Mouse (Mus musculus) lung, postnatal 36 days (tissue): ENCODE measurements at regions not wholly inside any gene's neighbourhood (a gene's known extent, or its start where the extent isn't known, plus 50 kb on each side); places are given as distances from the start of the nearest gene placed in this dataset.
"Not testable (repeated sequence)": the region's sequence is repeated elsewhere in the genome, so short reads cannot be mapped to it uniquely, and the experiment has no call there.

Experiments used
- DNase-seq: peaks from one replicate; pipeline ENCODE4 v3.0.0; 2022; ENCODE audit warnings: mixed read lengths

DNA sequence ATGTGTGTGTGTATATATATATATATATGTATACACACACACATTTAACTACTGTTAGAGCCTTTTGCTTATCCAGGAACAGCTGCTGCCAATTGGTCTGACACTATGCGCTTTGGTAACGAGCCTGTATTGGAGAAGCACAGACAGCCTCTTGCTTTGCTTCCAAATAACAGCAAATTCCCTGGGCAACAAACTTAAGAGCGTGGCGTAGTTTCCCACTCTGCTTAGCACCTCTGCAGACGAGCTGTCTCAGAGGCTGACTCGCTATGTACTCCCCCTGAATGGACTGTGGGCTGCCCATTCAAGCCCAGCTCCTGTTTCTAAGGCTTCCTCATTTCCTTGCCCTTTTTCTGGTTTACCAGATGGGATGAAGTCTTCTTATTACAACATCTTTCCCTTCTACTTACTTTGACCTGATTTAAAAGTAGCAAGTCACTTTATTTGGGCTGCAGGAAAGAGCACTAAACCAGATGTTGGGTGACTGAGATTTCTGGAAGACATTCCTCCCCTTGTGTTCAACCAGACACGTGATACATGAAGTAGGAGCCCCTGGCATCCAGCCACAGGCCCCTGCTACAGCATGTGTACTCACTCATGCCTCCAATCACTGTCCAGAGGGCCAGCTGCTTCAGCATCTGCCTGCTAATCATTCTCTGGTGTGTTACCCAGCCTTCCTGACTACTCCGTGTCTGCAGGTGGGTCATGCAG is 111.3 kb upstream of the Gmds start:
- peak; percentile 59 for DNase-seq

DNA sequence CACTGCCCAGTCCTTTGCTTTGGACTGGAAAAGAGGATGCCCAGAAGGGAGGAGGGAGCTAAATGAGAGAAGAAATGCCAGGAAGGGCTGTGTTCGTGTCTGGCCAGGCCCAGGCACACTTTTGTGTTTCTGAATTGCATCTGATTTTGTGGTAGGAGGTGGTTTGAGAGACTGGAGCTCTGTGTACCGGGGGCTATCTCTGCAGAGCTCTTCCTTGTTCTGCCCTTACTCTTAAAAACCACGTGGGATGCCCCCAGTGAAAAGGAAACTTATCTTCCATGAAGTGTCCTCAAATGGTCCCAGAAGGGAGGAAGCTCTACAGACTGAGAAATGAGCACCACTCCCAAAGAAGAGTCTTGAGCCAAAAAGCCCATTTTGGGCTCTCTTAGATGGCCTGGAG is 106.0 kb upstream of the Gmds start:
- no peak for DNase-seq

DNA sequence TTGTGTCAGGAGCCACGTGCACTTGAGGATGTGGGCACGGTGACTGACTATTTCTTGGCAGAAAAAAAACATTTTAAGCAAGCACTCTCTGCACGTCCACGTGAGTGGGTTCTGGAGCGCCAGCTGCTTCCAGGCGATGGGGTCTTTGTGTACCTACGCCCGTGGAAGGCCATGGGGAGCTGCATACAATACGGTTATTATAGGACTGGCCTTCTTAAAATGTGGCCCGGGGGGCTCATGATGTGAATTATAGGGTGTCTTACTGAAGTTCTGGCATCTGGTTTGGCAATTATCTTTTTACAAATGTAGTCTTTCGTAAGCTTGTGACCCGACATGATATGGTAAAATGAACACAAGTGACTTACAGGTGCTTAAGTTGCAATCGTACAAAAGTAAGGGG is 103.5 kb upstream of the Gmds start:
- DNase-seq, result no peak

DNA sequence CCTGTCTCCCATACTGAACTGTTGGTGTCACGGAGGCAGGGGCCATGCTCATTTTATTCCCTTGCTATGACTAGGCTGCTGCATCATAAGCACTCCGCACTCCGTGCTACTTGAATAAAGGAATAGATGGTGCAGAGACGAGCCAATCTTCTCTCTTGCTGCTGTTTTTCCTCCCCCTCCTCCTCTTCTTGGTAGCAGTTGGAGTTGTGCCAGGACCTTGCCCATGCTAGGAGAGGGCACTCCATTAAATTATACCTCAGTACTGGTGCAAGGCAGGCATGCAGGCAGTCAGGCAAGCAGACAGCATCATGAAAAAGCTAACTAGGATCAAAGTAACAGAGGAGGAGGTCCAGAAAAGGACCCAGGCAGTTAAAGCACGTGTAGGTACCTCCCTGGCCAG is 96.6 kb upstream of the Gmds start:
- DNase-seq, result no peak

DNA sequence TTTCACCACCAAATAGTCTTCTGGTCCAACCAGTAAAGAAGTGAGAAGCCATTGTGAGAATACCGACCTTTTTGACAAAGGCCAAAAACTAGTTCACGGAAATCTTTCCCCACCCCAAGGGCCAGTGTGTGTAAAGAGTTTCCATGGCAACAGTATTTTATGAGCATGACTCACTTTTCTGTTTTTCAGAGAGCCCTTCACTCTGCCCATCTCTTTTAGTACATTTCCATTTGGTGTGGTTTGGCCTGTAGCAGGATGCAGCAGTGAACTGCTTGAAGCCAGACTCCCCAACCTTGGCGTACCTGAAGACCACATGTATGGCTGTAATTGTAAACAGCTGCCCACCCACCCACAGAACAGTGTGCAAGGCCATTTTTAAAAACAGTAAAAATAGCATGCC is 89.9 kb upstream of the Gmds start:
- DNase-seq, result no peak

DNA sequence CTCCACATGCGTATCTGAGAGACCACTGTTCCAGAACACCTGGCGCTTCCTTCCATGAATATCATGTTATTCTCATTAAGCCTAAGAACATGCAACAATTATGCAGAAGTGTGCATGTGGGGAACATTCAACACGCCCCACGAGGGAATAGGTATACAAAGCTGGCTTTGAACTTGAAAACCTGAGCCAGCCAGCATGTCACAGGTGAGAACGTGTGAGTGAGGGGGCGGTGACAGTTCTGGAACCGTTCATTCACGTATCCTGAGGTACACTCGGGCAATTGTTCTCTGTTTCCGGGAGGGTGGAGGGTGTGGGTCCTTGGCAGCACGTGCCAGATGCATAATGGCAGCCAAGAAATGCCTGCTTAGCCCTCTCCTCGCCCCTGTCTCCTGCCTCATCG is 88.4 kb upstream of the Gmds start:
- DNase-seq, result no peak

DNA sequence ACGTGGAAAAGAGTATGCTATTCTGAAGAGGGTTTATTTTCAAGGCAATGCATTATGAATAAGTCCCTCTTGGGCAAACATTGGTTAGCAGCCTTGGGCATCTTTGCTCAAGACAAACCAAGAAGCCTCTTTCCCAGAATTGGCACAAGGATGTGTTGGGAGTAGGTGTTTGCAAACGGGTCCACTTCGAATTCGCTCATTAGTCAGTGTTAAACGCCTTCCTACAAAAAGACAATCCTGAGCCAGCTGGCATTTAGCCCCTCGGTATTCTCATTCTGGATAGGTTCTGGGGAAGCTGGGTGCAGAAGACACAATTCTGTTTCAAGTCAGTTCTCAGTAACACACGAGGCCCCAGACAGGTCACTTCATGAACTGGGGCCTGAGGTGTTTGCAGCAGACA is 87.7 kb upstream of the Gmds start:
- DNase-seq, result no peak

DNA sequence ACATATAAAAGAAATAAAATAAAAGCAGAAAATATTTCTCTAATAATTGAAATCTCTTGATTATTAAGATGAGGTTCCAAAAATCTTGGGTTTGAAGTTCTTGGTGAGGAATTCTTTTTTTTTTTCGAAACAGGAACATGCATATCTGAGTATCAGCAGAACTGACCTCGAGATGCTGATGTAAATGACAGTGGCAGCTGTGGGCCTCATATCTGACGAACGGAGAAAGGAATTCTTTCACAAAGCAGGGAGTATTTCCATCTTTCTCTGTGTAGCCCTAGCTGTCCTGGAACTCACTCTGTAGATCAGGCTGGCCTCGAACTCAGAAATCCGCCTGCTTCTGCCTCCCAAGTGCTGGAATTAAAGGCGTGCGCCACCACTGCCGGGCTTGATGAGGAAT is 86.0 kb upstream of the Gmds start:
- not testable (repeated sequence) for DNase-seq

DNA sequence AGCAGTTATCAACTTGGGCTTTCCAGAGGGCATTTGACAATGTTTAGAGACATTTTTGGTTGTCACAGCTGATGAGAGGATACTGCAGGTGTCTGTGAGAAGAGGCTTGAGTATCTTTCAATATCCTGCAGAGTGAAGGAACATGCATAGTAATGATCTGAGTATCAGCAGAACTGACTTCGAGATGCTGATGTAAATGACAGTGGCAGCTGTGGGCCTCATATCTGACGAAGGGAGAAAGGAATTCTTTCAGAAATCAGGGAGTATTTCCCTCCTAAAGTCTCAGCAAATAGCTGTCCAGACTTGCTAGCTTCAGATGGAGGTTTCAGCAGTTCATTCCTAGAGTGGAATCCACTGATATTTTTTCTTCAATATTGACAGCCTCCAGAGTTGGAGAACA is 83.9 kb upstream of the Gmds start:
- DNase-seq, result no peak

DNA sequence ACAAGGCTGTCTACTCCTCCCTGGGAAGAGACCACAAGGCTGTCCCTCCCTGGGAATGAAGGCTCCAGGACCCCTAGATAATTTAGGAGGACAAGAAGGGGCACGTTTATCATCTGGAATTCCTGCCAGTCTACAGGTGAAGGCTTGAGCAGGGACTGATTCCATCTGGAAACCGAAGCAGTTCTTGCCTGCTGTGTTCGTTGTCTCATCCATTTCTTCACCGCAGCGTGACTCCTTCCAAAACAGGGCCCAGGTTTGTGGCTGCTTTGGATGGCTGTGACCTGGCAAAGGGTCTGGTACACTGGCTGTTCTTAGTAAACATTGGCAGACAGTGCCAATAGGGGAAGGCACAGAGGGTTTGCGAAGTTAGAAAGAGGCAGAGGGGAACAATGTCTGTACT is 80.8 kb upstream of the Gmds start:
- no peak for DNase-seq

DNA sequence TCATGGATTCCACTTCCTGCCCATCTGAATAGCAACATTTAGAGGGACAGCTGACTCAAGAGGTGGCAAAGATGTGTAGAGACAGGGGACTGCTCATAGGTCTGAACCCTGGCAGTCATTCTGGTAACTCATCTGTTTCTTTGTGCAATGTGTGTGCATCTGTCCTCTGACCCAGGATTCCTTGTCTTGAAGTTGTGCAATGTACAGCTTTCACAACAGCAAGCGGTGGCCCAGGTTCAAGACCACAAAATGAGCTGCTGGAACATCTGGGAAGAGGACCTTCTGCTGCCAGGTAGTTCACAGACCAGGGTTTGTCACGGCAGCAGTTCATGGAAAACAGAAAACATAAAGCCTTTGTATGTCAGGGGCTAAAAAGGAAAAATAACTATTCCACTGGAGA is 80.1 kb upstream of the Gmds start:
- DNase-seq, result peak; percentile 28

DNA sequence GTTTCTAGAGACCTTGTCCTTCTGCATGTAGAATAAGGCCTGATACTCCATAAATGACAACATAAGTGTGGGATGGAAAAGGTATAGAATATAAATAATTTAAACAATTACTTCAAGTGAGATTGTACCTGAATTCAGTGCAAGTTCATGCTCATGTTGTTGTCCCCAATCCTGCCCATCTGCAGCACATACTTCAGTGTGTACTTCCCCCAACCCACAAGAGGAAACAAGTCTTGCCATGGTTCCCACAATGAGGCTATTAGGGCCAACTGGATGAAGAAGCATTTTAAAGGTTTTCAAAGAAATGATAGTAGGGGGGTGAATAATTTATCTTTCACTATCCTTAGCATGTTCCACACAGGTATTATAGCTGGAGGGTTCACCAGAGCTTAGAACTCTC is 79.4 kb upstream of the Gmds start:
- DNase-seq, result no peak

DNA sequence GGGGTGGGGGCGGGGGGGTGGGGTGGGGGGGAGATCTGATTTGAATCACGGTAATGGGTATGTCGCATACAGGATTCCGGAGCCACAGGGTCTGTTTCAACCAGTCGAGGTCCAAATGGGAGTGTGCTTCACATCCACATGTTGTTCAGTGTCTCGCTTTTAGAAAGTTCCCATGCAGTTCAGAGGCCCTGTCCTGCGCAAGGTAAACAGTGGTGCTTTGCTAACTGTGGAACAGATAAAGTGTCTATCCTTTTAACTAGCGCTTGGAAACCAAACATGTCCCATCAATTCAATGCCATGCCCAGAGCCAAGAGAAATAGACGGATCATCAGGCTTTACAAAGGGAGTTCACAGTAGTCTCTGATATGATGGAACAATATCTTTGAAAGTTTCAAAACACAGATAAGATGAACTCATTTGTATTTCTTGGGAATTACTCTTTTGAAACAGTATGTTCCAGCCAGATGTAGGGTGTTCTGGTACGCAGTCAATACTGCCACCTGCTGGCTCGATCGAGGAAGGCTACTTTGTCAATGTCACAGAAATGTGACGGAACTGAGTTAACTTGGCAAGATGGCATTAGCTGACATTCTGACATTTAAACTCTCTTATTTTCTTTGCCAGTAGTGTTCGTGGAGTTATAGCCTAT is 72.9 kb upstream of the Gmds start:
- DNase-seq, result peak; percentile 82

DNA sequence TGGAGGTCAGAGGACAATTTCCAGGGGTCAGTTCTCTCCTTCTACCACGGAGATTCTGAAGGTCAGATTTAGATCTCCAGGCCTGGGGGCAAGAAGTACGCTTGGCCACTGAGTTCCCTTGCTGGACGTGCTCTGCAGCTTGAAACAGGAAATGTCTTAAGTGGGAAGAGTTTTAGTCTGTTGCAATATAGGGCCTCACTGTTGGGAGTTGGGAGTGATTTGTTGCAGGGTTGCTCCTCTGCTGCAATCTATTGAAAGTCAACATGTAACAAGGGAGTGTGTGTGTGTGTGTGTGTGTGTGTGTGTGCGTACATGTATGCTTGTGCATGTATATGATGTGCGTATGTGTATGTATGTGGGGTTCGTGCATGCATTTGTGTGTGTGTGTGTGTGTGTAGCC is 71.5 kb upstream of the Gmds start:
- no peak for DNase-seq

DNA sequence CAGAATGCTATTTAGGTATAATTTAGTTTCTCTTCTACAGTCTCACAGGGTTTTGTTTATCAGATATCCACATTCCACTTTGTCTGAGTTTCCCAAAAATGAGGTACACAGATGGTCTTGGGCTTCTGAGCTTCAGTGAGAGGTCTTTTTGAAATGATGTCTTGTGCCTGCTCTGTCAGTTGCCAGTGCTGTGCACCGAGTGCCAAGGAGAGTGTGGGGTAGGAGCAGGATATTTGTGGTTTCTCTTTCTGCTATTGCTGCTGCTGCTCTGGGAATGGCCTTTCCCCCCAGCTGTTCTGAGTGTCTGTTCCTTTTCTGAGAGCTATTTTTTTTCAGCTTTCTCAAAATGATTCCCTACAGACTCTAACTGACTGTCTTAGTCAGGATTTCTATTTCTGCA is 60.1 kb upstream of the Gmds start:
- DNase-seq, result no peak
